Mouse (Mus musculus) stomach, embryonic 15.5 days (tissue): Measurements from ENCODE around the gene Tpi1. TPM values are rescaled to one million over a fixed set of nuclear protein-coding genes. Genes with fewer than 3 reads are reported as not detected.

ENCODE experiments used
- ATAC-seq: fragments of 200-750 bp; cut with Nextera tagmentation; 2 replicates; pipeline ENCODE4 v1.8.0; 2017; ENCODE audit warnings: low read depth, moderate number of reproducible peaks, moderate TSS enrichment; ENCODE audit not compliant: insufficient read depth, low FRiP score
- H3K27ac ChIP-seq: fragments of 300-500 bp; sonication (generic); 2 replicates; pipeline ENCODE4 v1.5.1; 2015; ENCODE audit warnings: mild to moderate bottlenecking, inconsistent platforms
- H3K27me3 ChIP-seq: fragments of 300-500 bp; sonication (generic); replicated peaks from 2 replicates; pipeline ENCODE4 v1.6.1; 2015; ENCODE audit warnings: inconsistent platforms
- H3K36me3 ChIP-seq: fragments of 300-500 bp; sonication (generic); 2 replicates; pipeline ENCODE4 v1.6.1; 2015; ENCODE audit warnings: inconsistent platforms
- H3K4me1 ChIP-seq: fragments of 300-500 bp; sonication (generic); 2 replicates; pipeline ENCODE4 v1.6.1; 2015; ENCODE audit warnings: inconsistent platforms
- H3K4me2 ChIP-seq: fragments of 300-500 bp; sonication (generic); 2 replicates; pipeline ENCODE4 v1.6.1; 2015; ENCODE audit warnings: mild to moderate bottlenecking, inconsistent platforms
- H3K4me3 ChIP-seq: fragments of 300-500 bp; sonication (generic); replicated peaks from 2 replicates; pipeline ENCODE4 v1.5.1; 2015; ENCODE audit warnings: inconsistent platforms
- H3K9ac ChIP-seq: fragments of 300-500 bp; sonication (generic); 2 replicates; pipeline ENCODE4 v1.6.1; 2015; ENCODE audit warnings: inconsistent platforms
- H3K9me3 ChIP-seq: fragments of 300-500 bp; sonication (generic); 2 replicates; pipeline ENCODE4 v1.6.1; 2016; ENCODE audit warnings: inconsistent platforms
- WGBS: fragments of 180-500 bp; shearing (Covaris S2); methylation state at CpG from one replicate; pipeline ENCODE4 v1.1.7; 2015; 5-methylcytosine and 5-hydroxymethylcytosine counted together
- polyA plus RNA-seq: library from polyadenylated mRNA; unstranded; fragments of >200 nt; fragmentation: Nextera tagmentation; extraction: Ambion mirVana; gene quantifications from 2 replicates; pipeline ENCODE4 v1.2.1, GENCODE M21; 2015

The Tpi1 gene
- polyA plus RNA-seq, 1 experiment from 2014 or later: 914 TPM

- H3K4me1 ChIP-seq: peaks cover 18% of the 10 kb centered on the region
- H3K9me3 ChIP-seq: no peaks in the 10 kb centered on the region
- 59% methylated on average over 4 of the region's 4 CpGs for WGBS
- no peak overlapping the region for H3K27ac ChIP-seq
- no peaks in the 10 kb centered on the region for H3K36me3 ChIP-seq
- no peak for ATAC-seq
- peaks cover 7% of the 10 kb centered on the region; the same call in 1 of the 2 replicates for H3K27me3 ChIP-seq
- no peak overlapping the region for H3K4me2 ChIP-seq
- H3K4me3 ChIP-seq: no peak overlapping the region
- H3K9ac ChIP-seq: no peak overlapping the region
Observed at GRCm38 (mm10) chr6:124767536-124767919, 46.6 kb downstream of the Tpi1 start.

GRCm38 (mm10) chr6:124765951-124766350 is 48.1 kb downstream of the Tpi1 start:
- H3K9me3 ChIP-seq: no peaks in the 10 kb centered on the region
- H3K27me3 ChIP-seq: peaks cover 7% of the 10 kb centered on the region; the same call in 1 of the 2 replicates
- H3K9ac ChIP-seq: no peak overlapping the region
- ATAC-seq: no peak
- 86% methylated on average over 7 of the region's 7 CpGs for WGBS
- no peak overlapping the region for H3K4me2 ChIP-seq
- peaks cover 18% of the 10 kb centered on the region for H3K4me1 ChIP-seq
- H3K27ac ChIP-seq: no peak overlapping the region
- H3K4me3 ChIP-seq: no peak overlapping the region
- H3K36me3 ChIP-seq: no peaks in the 10 kb centered on the region

Other genes with a start within 250 kb of the Tpi1 start
- gene C1rb, start 244.0 kb downstream of the Tpi1 start, polyA plus RNA-seq: not detected in 2 replicates
- 0.06 and 0.13 TPM in 2 replicates for gene C1s2, start 178.2 kb downstream of the Tpi1 start, polyA plus RNA-seq
- 79.3 and 85.3 TPM in 2 replicates for gene Lpcat3, start 151.3 kb downstream of the Tpi1 start, polyA plus RNA-seq
- gene Emg1, start 102.1 kb downstream of the Tpi1 start, polyA plus RNA-seq: 191 and 202 TPM in 2 replicates
- gene Phb2, start 102.0 kb downstream of the Tpi1 start, polyA plus RNA-seq: 355 and 390 TPM in 2 replicates
- gene Ptpn6, start 75.6 kb downstream of the Tpi1 start, polyA plus RNA-seq: 19.0 and 19.8 TPM in 2 replicates
- gene Grcc10, start 72.9 kb downstream of the Tpi1 start, polyA plus RNA-seq: 331 and 401 TPM in 2 replicates
- gene Gm45234, start 58.3 kb downstream of the Tpi1 start, polyA plus RNA-seq: not detected in 2 replicates
- 13.9 and 16.2 TPM in 2 replicates for gene Atn1, start 57.8 kb downstream of the Tpi1 start, polyA plus RNA-seq
- gene Eno2, start 44.6 kb downstream of the Tpi1 start, polyA plus RNA-seq: 5.3 and 6.9 TPM in 2 replicates
- gene Lrrc23, start 34.6 kb downstream of the Tpi1 start, polyA plus RNA-seq: 0.35 and 1.3 TPM in 2 replicates
- gene Spsb2, start 5.6 kb downstream of the Tpi1 start, polyA plus RNA-seq: 11.7 and 12.7 TPM in 2 replicates
- gene Usp5, start 15.2 kb upstream of the Tpi1 start, polyA plus RNA-seq: 116 and 125 TPM in 2 replicates
- gene Cdca3, start 15.3 kb upstream of the Tpi1 start, polyA plus RNA-seq: 141 and 159 TPM in 2 replicates
- 0.97 and 1.1 TPM in 2 replicates for gene Gnb3, start 26.0 kb upstream of the Tpi1 start, polyA plus RNA-seq
- gene P3h3, start 43.5 kb upstream of the Tpi1 start, polyA plus RNA-seq: 28.4 TPM in 2 replicates
- 1.2 and 1.3 TPM in 2 replicates for gene Gpr162, start 49.7 kb upstream of the Tpi1 start, polyA plus RNA-seq
- gene Cd4, start 73.9 kb upstream of the Tpi1 start, polyA plus RNA-seq: 0.41 and 0.64 TPM in 2 replicates
- gene Lag3, start 97.4 kb upstream of the Tpi1 start, polyA plus RNA-seq: 1.5 and 2.4 TPM in 2 replicates
- gene Ptms, start 105.8 kb upstream of the Tpi1 start, polyA plus RNA-seq: 322 and 340 TPM in 2 replicates
- 351 and 362 TPM in 2 replicates for gene Mlf2, start 117.1 kb upstream of the Tpi1 start, polyA plus RNA-seq
- gene Cops7a, start 151.2 kb upstream of the Tpi1 start, polyA plus RNA-seq: 128 and 153 TPM in 2 replicates
- 3.8 and 4.3 TPM in 2 replicates for gene Pianp, start 182.4 kb upstream of the Tpi1 start, polyA plus RNA-seq
- 17.2 and 19.4 TPM in 2 replicates for gene Zfp384, start 194.8 kb upstream of the Tpi1 start, polyA plus RNA-seq
- 102 and 115 TPM in 2 replicates for gene Ing4, start 225.5 kb upstream of the Tpi1 start, polyA plus RNA-seq
- 9.9 and 11.8 TPM in 2 replicates for gene Acrbp, start 235.4 kb upstream of the Tpi1 start, polyA plus RNA-seq